Mouse (Mus musculus) ES-CJ7 (cell line): ENCODE data around the gene Smg6.
"Not testable (repeated sequence)": the region's sequence is repeated elsewhere in the genome, so short reads cannot be mapped to it uniquely, and the experiment has no call there.

ENCODE experiments used
- DNase-seq: peaks from one replicate; pipeline ENCODE4 v3.0.0; 2011; ENCODE audit warnings: low read depth, low spot score

The Smg6 gene

GRCm38 (mm10) chr11:75166861-75167642, 241.4 kb downstream of the Smg6 start:
- DNase-seq = peak; percentile 46

GRCm38 (mm10) chr11:75167643-75168589, 242.3 kb downstream of the Smg6 start:
- no peak for DNase-seq

DNA sequence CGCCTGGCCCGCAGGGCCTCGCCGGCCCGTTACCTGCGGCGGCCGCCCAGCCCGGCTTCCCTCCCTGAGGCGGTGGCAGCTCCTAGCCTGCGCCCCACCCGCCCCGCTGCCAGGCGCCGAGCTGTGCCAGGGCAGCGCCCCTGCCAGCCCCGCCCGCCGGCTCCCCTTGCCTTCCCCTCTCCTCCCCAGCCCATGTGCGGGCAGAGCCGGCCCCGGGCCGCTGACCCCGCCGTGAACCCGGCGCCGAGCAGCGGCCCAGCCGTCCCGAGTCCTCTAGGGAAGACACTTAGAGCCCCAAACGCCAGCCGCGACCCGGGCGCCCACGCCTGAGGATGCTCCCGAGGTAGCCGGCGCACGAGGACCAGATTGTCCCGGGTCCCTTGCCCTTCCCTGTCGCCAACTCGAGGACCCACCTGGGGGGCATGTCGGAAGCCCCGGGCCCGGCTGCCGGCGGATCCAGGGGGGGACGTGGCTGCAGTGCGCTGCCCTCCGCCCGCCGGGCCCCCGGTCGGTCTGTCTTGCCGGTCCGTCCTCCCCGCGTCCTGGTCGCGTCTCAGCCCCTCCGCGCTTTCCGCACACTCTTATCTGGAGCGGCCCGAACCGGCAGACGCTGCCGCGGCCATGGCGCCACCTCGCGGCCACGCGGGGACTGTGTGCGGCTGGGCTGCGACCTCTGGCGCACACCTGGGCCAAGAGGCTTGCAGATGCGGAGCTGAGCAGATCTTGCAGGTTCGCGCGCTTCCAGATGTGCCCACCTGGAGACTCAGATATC, 243.2 kb downstream of the Smg6 start:
- DNase-seq = peak; percentile 85

DNA sequence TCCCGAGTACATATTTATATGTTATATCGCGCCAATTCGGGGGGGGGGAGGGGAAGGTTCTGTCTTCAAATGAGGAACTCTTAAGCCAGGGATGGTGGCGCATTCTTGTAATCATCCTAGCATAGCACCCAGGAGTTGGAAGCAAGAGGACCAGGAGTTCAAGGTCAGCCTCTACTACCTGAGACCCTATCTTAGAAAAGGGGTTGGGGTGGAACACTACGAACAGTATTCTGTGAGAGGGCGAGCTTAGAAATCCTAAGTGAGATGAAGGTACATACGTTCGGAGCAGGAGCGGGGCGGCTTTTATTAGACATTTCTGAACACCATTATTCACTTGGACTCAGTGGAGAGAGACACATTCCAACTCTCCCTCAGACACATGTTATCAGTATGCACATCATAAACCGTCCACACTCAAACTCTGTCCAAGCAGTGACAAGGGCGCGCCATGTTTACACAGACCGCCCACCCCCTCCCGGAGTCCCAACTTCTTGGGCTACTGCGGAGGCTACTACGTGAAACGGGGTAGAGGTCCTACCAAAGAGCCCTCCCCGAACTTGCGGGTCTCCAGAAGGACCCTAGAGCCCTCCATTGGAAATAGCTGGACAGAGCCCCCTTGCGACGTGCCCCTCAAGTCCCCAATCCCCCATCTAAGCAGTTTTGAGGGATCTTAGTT, 243.9 kb downstream of the Smg6 start, which contains the start of gene Hic1:
Gene Hic1, minus strand, starts transcription at position 115 of the 676 bp plus-strand sequence.
- DNase-seq = no peak

GRCm38 (mm10) chr11:75170136-75170751, 244.6 kb downstream of the Smg6 start:
- peak; percentile 93 for DNase-seq

GRCm38 (mm10) chr11:75171186-75171865, 245.7 kb downstream of the Smg6 start:
- DNase-seq = no peak

DNA sequence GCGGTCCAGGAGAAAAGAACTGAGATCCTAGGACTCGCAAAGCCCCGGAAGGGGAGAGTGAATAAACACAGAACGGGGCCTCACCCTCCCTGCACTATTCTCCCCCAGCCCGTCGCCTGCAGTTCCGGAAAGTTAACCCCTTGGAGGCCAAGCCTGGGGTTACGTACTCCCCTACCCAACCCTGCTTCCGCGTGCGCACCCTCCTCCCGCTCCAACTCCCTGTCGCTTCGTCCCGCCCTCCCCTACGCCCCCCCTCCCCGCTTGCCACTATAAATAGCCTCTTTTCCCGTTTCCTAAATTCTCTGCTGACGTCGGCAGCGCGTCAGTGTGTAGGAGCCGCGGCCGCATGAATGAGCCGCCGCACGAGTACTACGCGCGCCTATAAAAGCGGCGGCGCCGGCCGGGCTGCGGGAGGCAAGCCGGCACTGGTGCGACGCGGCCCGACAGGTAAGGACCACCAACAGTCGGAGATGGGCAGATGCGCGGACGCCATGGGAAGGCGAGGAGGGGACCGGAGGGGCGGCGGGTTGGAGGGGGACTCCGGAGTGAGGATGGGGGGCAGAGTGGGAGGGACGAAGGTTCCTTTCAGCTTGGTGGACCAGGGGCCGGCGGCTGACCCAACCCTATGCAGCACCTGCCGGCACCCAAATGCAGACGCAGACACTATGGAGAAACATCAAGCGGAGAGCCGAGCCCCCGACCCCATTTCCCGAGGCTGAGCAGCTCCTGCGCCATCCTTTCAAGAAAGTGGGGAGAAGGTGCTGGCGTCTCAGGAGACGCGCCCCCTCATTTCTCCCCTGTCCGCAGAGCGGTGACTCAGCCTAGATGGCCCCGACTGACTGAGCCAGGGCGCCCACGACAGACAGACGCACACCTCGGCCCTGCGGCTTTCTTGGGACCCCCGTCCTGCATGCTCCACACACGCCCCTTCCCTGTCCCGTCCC, 246.8 kb downstream of the Smg6 start:
- peak; percentile 61 for DNase-seq

- peak; percentile 96 for DNase-seq
Observed at GRCm38 (mm10) chr11:75173095-75173798, 247.6 kb downstream of the Smg6 start.

DNA sequence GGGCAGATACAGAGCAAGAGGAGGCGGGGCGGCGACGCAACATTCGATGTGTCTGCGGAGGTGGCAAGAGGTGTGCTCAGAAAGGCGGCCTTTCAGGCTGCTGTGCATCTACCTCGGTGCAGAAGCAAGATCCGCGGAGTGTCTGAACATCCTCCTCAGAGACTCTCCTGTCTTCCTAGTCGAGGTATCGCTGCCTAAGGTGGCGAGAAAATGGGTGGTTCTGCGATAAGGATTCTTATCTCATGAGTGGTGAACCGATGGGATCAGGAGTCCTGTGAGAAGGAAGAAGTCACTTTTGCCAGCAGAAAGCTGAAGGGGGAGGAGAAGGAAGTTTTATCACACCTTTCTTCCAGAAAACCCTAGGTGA, 248.2 kb downstream of the Smg6 start:
- no peak for DNase-seq

DNA sequence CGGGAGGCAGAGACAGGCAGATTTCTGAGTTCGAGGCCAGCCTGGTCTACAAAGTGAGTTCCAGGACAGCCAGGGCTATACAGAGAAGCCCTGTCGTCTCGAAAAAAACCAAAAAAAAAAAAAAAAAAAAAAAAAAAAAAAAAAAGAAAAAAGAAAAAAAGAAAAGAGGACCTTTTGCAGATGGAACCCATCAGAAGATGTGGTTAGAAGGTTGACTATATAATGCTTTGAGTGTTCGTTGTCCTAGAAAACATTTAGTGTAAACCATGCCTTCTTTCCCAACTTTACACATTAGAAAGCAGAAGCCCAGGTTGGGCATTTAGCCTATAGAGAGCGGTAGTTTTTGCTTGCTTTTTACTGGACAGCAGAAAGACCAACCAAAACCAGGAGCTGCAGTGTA, 249.0 kb downstream of the Smg6 start:
- DNase-seq = not testable (repeated sequence)

DNA sequence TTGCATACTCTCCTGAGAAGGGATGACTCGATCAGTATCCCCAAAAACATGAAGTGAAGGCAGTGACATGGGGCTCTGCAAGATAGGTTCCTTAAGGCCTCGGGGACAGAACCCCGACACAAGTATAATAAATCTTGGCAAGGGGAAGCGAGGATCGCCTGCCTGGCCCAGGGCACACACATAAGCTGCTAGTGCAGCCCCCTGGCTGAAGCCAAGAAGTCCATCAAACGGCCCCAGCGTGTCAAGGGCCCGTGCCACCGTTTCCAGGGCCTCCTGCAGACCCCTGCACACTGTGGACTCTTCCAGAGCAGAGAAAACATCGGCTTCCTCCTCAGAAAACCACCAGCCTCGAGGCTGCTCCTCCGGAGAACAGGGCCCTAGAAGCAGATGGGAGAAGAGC, 252.4 kb downstream of the Smg6 start:
- DNase-seq = no peak

- peak; percentile 98 for DNase-seq
Observed at GRCm38 (mm10) chr11:75178672-75179208, 253.1 kb downstream of the Smg6 start, which contains the start of gene Ovca2. TSS of gene Ovca2 (minus strand) at chr11:75178835.

- no peak for DNase-seq
Observed at GRCm38 (mm10) chr11:75183917-75184570, 258.4 kb downstream of the Smg6 start.

- no peak for DNase-seq
Observed at GRCm38 (mm10) chr11:75184573-75184972, 258.9 kb downstream of the Smg6 start.

- no peak for DNase-seq
Observed at GRCm38 (mm10) chr11:75184986-75185385, 259.4 kb downstream of the Smg6 start.

DNA sequence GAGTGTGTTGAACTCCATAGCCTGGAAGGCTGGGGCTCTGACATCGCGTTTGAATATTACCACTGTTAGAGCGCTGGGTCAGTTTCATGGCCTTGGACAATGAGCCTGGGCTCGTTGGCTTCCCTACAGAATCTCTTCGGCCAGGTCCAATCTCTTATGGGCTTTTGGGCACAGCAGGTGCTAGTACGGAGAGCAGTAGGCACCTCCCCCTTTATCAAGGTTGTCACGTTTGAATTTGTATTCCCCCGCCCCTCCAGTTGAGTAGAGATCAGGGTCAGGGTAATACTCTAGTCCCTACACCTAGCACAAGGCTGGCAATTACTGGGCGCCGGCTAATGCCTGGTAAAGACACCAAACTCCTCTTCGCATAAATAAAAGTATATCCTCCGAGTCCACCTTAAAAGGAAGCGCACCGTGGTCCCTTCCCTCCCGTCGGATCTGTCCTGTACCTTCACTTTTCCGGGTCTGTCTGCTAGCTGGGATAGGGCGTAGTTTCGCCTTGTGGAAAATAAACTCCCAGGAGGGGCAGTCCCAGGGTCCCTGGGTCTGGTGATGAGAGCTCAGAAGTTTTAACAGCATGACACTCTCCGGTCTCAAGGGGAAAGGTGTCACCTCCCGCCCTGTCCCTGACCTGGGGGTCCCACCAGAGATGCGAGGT, 264.2 kb downstream of the Smg6 start:
- DNase-seq = peak; percentile 58

DNA sequence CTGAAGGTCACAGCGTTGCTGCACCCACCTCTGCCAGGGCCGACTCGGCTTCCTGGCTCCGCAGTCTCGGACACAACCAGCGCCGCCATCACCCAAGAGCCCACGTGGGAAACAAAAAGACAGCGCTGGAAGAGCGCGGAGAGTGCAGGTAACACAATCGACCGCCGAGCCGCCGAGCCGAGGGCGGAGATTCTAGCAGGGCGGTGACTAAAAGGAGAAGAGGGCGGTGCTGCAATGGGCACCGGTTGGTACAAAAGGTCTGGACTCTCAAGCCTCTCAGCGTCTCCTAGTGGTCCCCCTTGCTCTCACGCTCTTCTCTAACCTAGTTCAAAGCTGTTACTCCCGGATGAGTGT, 264.7 kb downstream of the Smg6 start:
- peak; percentile 94 for DNase-seq
